Mouse (Mus musculus) heart, embryonic 16.5 days (tissue): ENCODE data around the gene Gm42417. TPM values are rescaled to one million over a fixed set of nuclear protein-coding genes. Genes with fewer than 3 reads are reported as not detected.

Source experiments
- ATAC-seq: fragments of 200-750 bp; cut with Nextera tagmentation; replicated peaks from 2 replicates; pipeline ENCODE4 v1.8.0; 2017; ENCODE audit warnings: moderate number of reproducible peaks; ENCODE audit not compliant: insufficient read depth, low FRiP score; ENCODE audit errors: extremely low read depth
- H3K27ac ChIP-seq: fragments of 300-500 bp; sonication (generic); 2 replicates; pipeline ENCODE4 v1.5.1; 2014; ENCODE audit warnings: mild to moderate bottlenecking, low read length, control low read depth, moderate library complexity
- H3K27me3 ChIP-seq: fragments of 300-500 bp; sonication (generic); 2 replicates; pipeline ENCODE4 v1.6.1; 2014; ENCODE audit warnings: low read length, mixed read lengths; ENCODE audit not compliant: control insufficient read depth, insufficient read depth
- H3K36me3 ChIP-seq: fragments of 300-500 bp; sonication (generic); 2 replicates; pipeline ENCODE4 v1.6.1; 2014; ENCODE audit not compliant: control insufficient read depth, insufficient read depth
- H3K4me1 ChIP-seq: fragments of 300-500 bp; sonication (generic); 2 replicates; pipeline ENCODE4 v1.6.1; 2014; ENCODE audit warnings: low read length, mixed read lengths; ENCODE audit not compliant: control insufficient read depth, insufficient read depth
- H3K4me2 ChIP-seq: fragments of 300-500 bp; sonication (generic); 2 replicates; pipeline ENCODE4 v1.6.1; 2014; ENCODE audit warnings: low read depth, mild to moderate bottlenecking, control low read depth, low read length
- H3K4me3 ChIP-seq: fragments of 300-500 bp; sonication (generic); 2 replicates; pipeline ENCODE4 v1.5.1; 2014; ENCODE audit warnings: mild to moderate bottlenecking, control low read depth, low read length
- H3K9ac ChIP-seq: fragments of 300-500 bp; sonication (generic); 2 replicates; pipeline ENCODE4 v1.6.1; 2014; ENCODE audit warnings: low read length, control low read depth
- H3K9me3 ChIP-seq: fragments of 300-500 bp; sonication (generic); replicated peaks from 2 replicates; pipeline ENCODE4 v1.6.1; 2016; ENCODE audit warnings: low read length; ENCODE audit not compliant: control insufficient read depth
- WGBS: fragments of 180-500 bp; shearing (Covaris S2); extraction: QIAGEN DNeasy Blood & Tissue Kit; methylation state at CpG from one replicate; pipeline ENCODE4 v1.1.7; 2014; 5-methylcytosine and 5-hydroxymethylcytosine counted together
- polyA plus RNA-seq: library from polyadenylated mRNA; unstranded; fragments of >200 nt; fragmentation: Nextera tagmentation; extraction: Ambion mirVana; gene quantifications from 2 replicates; pipeline ENCODE4 v1.2.1, GENCODE M21; 2015

Gm42417 gene
- polyA plus RNA-seq, 1 experiment from 2014 or later: not detected

GRCm38 (mm10) chr1:36533546-36533945 lies 5.7 kb downstream of the Gm42417 start:
- no peak overlapping the region for H3K4me3 ChIP-seq
- H3K9me3 ChIP-seq: no peaks in the 10 kb centered on the region
- no peaks in the 10 kb centered on the region for H3K27me3 ChIP-seq
- H3K27ac ChIP-seq: no peak overlapping the region
- peaks cover 59% of the 10 kb centered on the region for H3K4me1 ChIP-seq
- H3K36me3 ChIP-seq: peaks cover 6% of the 10 kb centered on the region
- no peak overlapping the region for H3K9ac ChIP-seq
- ATAC-seq: no peak
- WGBS: 61% methylated on average over 6 of the region's 6 CpGs
- H3K4me2 ChIP-seq: no peak overlapping the region

DNA sequence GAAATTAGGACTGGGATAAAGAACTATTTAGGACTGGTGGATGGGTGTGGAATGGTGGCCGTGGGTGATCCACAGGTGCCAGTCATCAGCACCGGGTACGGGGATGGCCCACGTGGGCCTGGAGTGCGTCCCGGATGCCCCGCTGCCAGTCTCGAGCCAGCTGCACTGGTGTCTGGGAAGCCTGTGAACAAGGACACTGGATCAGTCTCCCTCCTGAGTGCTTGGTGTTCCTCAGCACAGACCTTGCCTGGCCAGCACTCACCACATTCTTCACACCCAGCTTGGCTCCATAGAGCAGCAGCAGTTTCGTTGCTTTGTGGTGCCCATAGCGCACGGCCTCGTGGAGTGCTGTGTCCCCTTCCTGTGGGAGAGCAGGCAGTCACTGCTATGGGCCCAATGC lies 7.8 kb downstream of the Gm42417 start:
- H3K9me3 ChIP-seq: no peaks in the 10 kb centered on the region
- ATAC-seq: no peak
- H3K27ac ChIP-seq: peak overlapping the region; percentile 22
- H3K36me3 ChIP-seq: peaks cover 12% of the 10 kb centered on the region
- H3K4me2 ChIP-seq: no peak overlapping the region
- H3K27me3 ChIP-seq: no peaks in the 10 kb centered on the region
- H3K9ac ChIP-seq: 0 out of 2 replicates have a peak overlapping the region, but pooled peaks have one; percentile 2
- no peak overlapping the region for H3K4me3 ChIP-seq
- peaks cover 58% of the 10 kb centered on the region for H3K4me1 ChIP-seq
- WGBS: 63% methylated on average over 12 of the region's 12 CpGs

DNA sequence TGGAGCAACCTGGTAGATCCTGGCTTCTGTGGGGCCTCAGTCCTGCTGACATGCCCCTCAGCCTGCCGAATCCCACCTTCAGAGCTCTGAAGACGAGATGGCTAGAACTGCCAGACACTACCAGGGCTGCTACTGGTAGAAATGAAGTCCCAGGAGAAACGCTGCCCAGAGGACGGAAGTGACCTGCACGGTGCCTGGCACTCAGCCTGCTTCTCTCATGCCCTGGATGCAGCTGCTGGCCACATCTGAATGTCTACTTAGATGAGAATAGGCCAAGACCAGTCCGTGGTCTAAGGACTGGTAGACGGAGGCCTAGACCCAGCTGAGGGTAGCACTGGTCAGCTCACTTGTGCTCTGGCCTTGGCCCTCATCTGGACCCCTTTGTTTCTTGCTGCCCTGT lies 8.3 kb downstream of the Gm42417 start:
- 78% methylated on average over 7 of the region's 7 CpGs for WGBS

DNA sequence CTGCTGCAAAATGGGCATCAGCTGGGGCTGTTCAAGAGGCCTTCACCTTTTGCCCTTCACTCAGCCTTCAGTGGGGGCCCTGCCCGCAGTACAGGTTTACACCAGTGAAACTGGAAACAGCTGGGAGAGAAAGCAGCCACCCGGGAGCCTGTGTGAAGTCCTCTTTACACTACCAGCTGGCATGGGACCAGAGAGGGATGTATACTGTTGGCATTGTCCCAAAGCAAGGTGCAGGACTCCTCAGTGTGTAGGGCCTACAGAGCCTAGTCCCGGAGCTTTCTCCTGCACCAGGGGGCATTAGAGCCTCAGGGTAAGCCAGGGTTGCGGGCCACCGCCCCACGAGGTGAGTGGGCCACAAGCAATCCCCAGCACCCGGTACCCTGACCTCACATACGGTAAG lies 8.7 kb downstream of the Gm42417 start:
- peak overlapping the region; percentile 22 for H3K27ac ChIP-seq
- H3K9ac ChIP-seq: 0 out of 2 replicates have a peak overlapping the region, but pooled peaks have one; percentile 9
- no peaks in the 10 kb centered on the region for H3K9me3 ChIP-seq
- WGBS: 57% methylated on average over 8 of the region's 8 CpGs
- peaks cover 15% of the 10 kb centered on the region for H3K36me3 ChIP-seq
- H3K4me1 ChIP-seq: peaks cover 48% of the 10 kb centered on the region
- no peaks in the 10 kb centered on the region for H3K27me3 ChIP-seq
- H3K4me2 ChIP-seq: no peak overlapping the region
- ATAC-seq: peak; percentile 25; the same call in 1 of the 2 replicates
- H3K4me3 ChIP-seq: no peak overlapping the region

More for the DNA sequence above, 8.3 kb downstream of the Gm42417 start:
- Histone ChIP-seq H3K4me3 (no peak overlapping the region), H3K4me2 (no peak overlapping the region), H3K9ac (peak overlapping the region; percentile 9; the same call in 1 of the 2 replicates), H3K4me1 (peaks cover 53% of the 10 kb centered on the region), H3K27me3 (no peaks in the 10 kb centered on the region), H3K36me3 (peaks cover 12% of the 10 kb centered on the region), H3K9me3 (no peaks in the 10 kb centered on the region), H3K27ac (peak overlapping the region; percentile 22)
- ATAC-seq: no peak

DNA sequence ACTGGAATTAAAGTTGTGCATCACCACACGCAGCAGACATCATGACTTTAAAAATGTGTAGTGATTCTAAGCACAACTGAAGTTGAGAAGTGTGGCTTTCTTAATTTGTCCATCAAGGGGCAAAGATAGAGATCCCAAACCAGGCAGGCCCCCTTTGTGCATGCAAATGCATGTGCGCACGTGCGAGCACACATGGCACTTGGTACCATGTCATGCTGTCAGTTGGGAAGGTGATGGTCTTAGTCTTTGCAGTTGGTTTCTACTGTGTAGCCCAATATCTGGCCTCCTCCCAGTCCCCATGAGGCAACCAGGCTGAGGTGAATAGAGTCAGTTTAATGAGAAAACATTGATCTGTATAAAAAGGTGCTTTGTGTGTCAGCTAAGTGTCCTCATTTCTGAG lies 9.4 kb downstream of the Gm42417 start:
- H3K27ac ChIP-seq: peak overlapping the region; percentile 22

GRCm38 (mm10) chr1:36529274-36529673 lies 10.0 kb downstream of the Gm42417 start:
- Histone ChIP-seq H3K4me3 (no peak overlapping the region), H3K27ac (no peak overlapping the region), H3K4me2 (no peak overlapping the region), H3K9ac (no peak overlapping the region), H3K4me1 (peaks cover 39% of the 10 kb centered on the region), H3K9me3 (no peaks in the 10 kb centered on the region), H3K36me3 (peaks cover 26% of the 10 kb centered on the region), H3K27me3 (no peaks in the 10 kb centered on the region)
- ATAC-seq: no peak
- 84% methylated on average over 4 of the region's 4 CpGs for WGBS

More for the DNA sequence above, 9.4 kb downstream of the Gm42417 start:
- peaks cover 22% of the 10 kb centered on the region for H3K36me3 ChIP-seq
- WGBS: 89% methylated on average over 4 of the region's 4 CpGs
- no peak for ATAC-seq
- peaks cover 42% of the 10 kb centered on the region for H3K4me1 ChIP-seq
- no peak overlapping the region for H3K4me2 ChIP-seq
- no peaks in the 10 kb centered on the region for H3K9me3 ChIP-seq
- H3K4me3 ChIP-seq: no peak overlapping the region
- H3K27me3 ChIP-seq: no peaks in the 10 kb centered on the region
- no peak overlapping the region for H3K9ac ChIP-seq

DNA sequence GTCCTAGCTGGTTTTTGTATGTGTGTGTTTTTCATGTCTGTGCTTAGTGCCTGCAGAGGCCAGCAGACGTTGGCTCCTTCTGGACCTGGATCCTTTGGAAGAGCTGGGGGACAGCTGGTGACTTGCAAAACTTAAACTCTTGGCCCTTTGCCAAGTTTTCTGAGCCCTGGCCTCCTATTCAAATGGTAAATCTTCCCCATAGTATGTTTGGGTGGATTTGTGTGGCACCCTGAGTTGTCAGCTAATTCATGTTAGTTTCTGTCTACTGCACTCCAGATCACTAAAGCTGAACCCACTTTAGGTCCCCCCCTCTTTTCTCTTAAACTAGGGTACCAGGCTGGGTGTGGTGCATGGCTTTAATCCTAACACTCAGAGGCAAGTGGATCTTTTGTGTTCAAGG lies 10.9 kb downstream of the Gm42417 start:
- peaks cover 26% of the 10 kb centered on the region for H3K36me3 ChIP-seq
- H3K27ac ChIP-seq: no peak overlapping the region
- H3K4me3 ChIP-seq: no peak overlapping the region
- peaks cover 39% of the 10 kb centered on the region for H3K4me1 ChIP-seq
- no peak overlapping the region for H3K9ac ChIP-seq
- 26% methylated on average over 1 of the region's 1 CpGs for WGBS
- no peak overlapping the region for H3K4me2 ChIP-seq
- H3K27me3 ChIP-seq: no peaks in the 10 kb centered on the region
- H3K9me3 ChIP-seq: no peaks in the 10 kb centered on the region
- no peak for ATAC-seq

DNA sequence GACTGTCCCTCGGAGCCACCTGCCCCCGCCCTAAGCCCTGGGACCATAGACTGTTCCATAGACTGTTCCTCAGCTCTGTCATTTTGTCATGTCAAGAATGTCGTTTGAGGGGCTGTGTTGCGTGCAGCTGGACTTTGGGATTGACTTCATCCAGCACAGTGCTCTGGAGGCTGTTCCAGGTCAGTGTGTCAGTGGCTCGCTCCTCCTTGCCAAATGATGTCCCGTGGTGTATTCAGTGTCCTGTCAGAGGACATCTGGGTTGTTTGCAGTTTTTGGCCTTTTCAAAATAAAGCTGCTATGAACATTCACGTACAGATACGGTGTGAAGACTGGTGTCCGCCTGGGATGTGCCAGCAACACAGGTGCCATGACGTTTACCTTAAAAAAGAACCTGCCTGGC lies 12.3 kb downstream of the Gm42417 start:
- WGBS: 82% methylated on average over 10 of the region's 10 CpGs
- H3K4me3 ChIP-seq: no peak overlapping the region
- no peak overlapping the region for H3K27ac ChIP-seq
- no peak for ATAC-seq
- H3K4me1 ChIP-seq: peaks cover 48% of the 10 kb centered on the region
- H3K36me3 ChIP-seq: peaks cover 31% of the 10 kb centered on the region
- no peaks in the 10 kb centered on the region for H3K9me3 ChIP-seq
- no peak overlapping the region for H3K4me2 ChIP-seq
- H3K27me3 ChIP-seq: no peaks in the 10 kb centered on the region
- no peak overlapping the region for H3K9ac ChIP-seq

DNA sequence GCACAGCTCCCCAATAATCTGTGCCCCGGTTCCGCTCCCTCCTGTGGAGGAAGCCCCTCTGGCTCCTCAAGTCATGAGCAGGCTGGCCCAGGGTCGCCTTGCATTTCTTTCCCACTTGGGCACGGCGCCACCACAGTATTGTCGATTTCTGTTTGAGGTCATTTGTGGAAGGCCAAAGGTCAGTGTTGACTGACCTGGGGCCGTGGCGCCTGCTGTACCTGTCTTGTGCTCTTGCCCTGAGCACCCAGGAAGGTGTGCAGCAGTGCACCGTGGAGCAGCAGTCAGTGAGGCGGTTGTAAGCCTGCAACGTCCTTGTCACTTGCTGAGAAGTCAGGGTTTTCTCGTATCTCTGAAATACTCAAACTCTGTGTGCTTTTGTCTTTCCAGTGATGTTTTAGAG lies 13.5 kb downstream of the Gm42417 start:
- H3K27ac ChIP-seq: no peak overlapping the region
- H3K4me1 ChIP-seq: peaks cover 37% of the 10 kb centered on the region
- WGBS: 87% methylated on average over 12 of the region's 12 CpGs
- no peak overlapping the region for H3K4me3 ChIP-seq
- no peak overlapping the region for H3K9ac ChIP-seq
- no peak for ATAC-seq
- no peak overlapping the region for H3K4me2 ChIP-seq
- peaks cover 39% of the 10 kb centered on the region for H3K36me3 ChIP-seq
- no peaks in the 10 kb centered on the region for H3K9me3 ChIP-seq
- H3K27me3 ChIP-seq: no peaks in the 10 kb centered on the region
